ENCODE assay signal across 5 mouse cellular contexts in genomic region chr16:37962696-37963095, GRCm38 (mm10). TPM values are rescaled to one million over a fixed set of nuclear protein-coding genes. Genes with fewer than 3 reads are reported as not detected.
"Had no signal": no experiment of that assay in that cellular context is flagged by ENCODE, and none has a peak within 500 bp of the region (broad histone marks: within the 10 kb centered on the region; RNA-seq: fewer than 3 reads in every experiment).

No protein-coding gene starts in this region.

RNA-seq across cellular contexts. Expression of gene Gpr156, which starts 46.4 kb away (rescaled TPM):
- total RNA-seq: megakaryocyte, adult 5-6 weeks; monocyte, adult 5-6 weeks had no signal
- polyA plus RNA-seq: inflammation-experienced regulatory T-cells, adult 6 months; liver, embryonic 12.5 days; liver, embryonic 16.5 days had no signal
